Mouse (Mus musculus): ENCODE measurements around the gene Slc38a4.

GRCm38 (mm10) chr15:96948471-96948870 is 107.3 kb downstream of the Slc38a4 start:
- TF ChIP-seq CTCF (IDR thresholded peaks at IDR 0.05; ENCODE audit: low read depth, low read length), result peak; percentile 25; the same call in 1 of the 2 replicates
- no peak for TF ChIP-seq POLR2A (IDR thresholded peaks at IDR 0.05; ENCODE audit: borderline replicate concordance, low read depth, low read length)
